Mouse (Mus musculus): Measurements from ENCODE around the gene Cux1. TPM values are rescaled to one million over a fixed set of nuclear protein-coding genes. Genes with fewer than 3 reads are reported as not detected.

Gene Cux1
- polyA plus RNA-seq, 1 experiment, result 68.0 TPM

DNA sequence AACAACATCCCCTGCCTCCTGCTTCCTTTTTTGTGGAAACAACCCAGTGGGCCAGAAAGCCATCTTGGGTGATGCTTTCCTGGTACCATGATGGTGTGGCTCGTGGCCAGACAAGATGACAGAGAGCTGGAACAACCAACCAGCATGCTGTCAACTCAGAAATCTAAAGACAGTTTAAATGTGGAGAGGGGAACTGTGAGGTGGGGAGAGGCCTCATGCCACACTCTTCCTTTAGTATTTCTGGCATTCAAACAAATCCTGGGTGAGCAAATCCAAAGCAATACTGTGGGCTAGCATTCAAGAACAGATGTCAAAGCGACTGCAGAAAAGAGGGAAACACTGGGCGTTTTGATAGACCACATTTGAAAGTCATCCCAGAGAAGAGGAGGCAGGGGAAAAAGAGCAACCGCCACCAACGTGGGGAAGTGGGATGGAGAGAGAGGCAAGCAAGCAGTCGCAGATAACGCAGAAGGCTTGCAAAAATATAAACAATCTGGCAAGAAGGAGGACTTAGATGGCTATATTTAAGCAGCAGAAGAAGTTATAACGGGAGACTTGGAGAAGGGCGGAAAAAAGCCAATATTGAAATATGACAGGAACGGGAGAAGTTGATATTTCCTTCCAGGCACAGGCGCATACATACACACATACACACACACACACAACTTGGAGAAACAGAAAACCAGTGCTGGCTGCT, 79.7 kb downstream of the Cux1 start:
- peaks cover 5% of the 10 kb centered on the region; the same call in 1 of the 2 replicates for H3K4me1 ChIP-seq (ENCODE audit: control insufficient read depth, insufficient read depth, low read length)
- no peak for TF ChIP-seq POLR2A (IDR thresholded peaks at IDR 0.05; ENCODE audit: extremely low read depth, insufficient read depth, low read length)
- no peak for TF ChIP-seq CTCF (IDR thresholded peaks at IDR 0.05; ENCODE audit: extremely low read depth, insufficient read depth, low read length)
- no peak overlapping the region for H3K4me3 ChIP-seq (ENCODE audit: insufficient read depth, low read length)
- H3K27ac ChIP-seq (ENCODE audit: insufficient read depth, low read length), result no peak overlapping the region

- Histone ChIP-seq H3K27ac (ENCODE audit: insufficient read depth, low read length) (no peak overlapping the region), H3K4me3 (ENCODE audit: insufficient read depth, low read length) (no peak overlapping the region), H3K4me1 (ENCODE audit: control insufficient read depth, insufficient read depth, low read length) (peaks cover 5% of the 10 kb centered on the region; the same call in 1 of the 2 replicates)
- no peak for TF ChIP-seq POLR2A (IDR thresholded peaks at IDR 0.05; ENCODE audit: extremely low read depth, insufficient read depth, low read length)
Measured at GRCm38 (mm10) chr5:136486401-136486800, 80.9 kb downstream of the Cux1 start.

DNA sequence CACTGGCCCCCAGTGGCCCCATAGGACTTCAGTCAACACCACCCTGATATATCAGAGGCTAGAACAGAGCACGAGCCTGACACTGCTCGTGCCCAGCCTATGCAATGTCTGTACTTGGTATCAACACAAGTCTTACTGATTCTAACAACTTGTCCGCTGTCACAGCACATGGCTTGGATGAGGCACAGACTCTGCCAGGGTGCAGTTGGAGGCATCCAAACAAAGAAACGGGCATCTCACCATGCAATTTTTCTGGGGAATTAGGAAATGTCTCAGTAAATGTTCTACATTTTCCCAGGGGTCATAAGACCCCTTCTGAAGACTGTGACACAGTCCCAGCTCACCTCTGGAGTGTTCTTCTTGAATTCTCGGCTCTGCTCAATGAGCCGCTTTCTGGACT, 81.9 kb downstream of the Cux1 start:
- TF ChIP-seq POLR2A (IDR thresholded peaks at IDR 0.05; ENCODE audit: extremely low read depth, insufficient read depth, low read length) (no peak), CTCF (IDR thresholded peaks at IDR 0.05; ENCODE audit: extremely low read depth, insufficient read depth, low read length) (no peak)
- Histone ChIP-seq H3K27ac (ENCODE audit: insufficient read depth, low read length) (no peak overlapping the region), H3K4me3 (ENCODE audit: insufficient read depth, low read length) (no peak overlapping the region), H3K4me1 (ENCODE audit: control insufficient read depth, insufficient read depth, low read length) (peaks cover 5% of the 10 kb centered on the region; the same call in 1 of the 2 replicates)

DNA sequence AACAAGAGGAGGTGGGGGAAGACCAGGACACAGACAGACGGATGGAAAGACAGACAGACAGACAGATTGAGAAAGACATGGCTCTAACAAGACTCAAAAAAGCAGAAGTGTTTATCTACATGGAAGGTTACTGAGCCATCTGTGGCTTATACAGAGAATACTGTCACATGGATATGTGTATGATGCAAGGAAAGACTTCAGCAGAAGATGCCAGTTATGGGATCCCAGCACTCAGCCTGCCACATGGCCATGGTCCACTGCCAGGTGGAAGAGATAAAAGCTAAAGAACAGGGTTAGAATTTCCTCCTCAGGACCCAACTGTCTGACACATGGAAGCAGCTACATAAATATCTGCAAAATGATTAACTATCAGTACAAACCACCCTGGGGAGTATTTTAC, 84.9 kb downstream of the Cux1 start:
- no peak overlapping the region for H3K27ac ChIP-seq (ENCODE audit: insufficient read depth, low read length)
- H3K4me1 ChIP-seq (ENCODE audit: control insufficient read depth, insufficient read depth, low read length), result peaks cover 1% of the 10 kb centered on the region; the same call in 1 of the 2 replicates
- TF ChIP-seq POLR2A (IDR thresholded peaks at IDR 0.05; ENCODE audit: extremely low read depth, insufficient read depth, low read length) (no peak), CTCF (IDR thresholded peaks at IDR 0.05; ENCODE audit: extremely low read depth, insufficient read depth, low read length) (no peak)
- no peak overlapping the region for H3K4me3 ChIP-seq (ENCODE audit: insufficient read depth, low read length)

- Histone ChIP-seq H3K27ac (ENCODE audit: insufficient read depth, low read length) (no peak overlapping the region), H3K4me3 (ENCODE audit: insufficient read depth, low read length) (no peak overlapping the region), H3K4me1 (ENCODE audit: control insufficient read depth, insufficient read depth, low read length) (no peaks in the 10 kb centered on the region; the same call in 1 of the 2 replicates)
- no peak for TF ChIP-seq POLR2A (IDR thresholded peaks at IDR 0.05; ENCODE audit: extremely low read depth, insufficient read depth, low read length)
- no peak for TF ChIP-seq CTCF (IDR thresholded peaks at IDR 0.05; ENCODE audit: extremely low read depth, insufficient read depth, low read length)
Measured at GRCm38 (mm10) chr5:136480541-136480940, 86.7 kb downstream of the Cux1 start.

GRCm38 (mm10) chr5:136479801-136480200, 87.5 kb downstream of the Cux1 start:
- TF ChIP-seq CTCF (IDR thresholded peaks at IDR 0.05; ENCODE audit: extremely low read depth, insufficient read depth, low read length) (no peak), POLR2A (IDR thresholded peaks at IDR 0.05; ENCODE audit: extremely low read depth, insufficient read depth, low read length) (no peak)
- Histone ChIP-seq H3K4me3 (ENCODE audit: insufficient read depth, low read length) (no peak overlapping the region), H3K27ac (ENCODE audit: insufficient read depth, low read length) (0 out of 2 replicates have a peak overlapping the region, but pooled peaks have one; percentile 69), H3K4me1 (ENCODE audit: control insufficient read depth, insufficient read depth, low read length) (no peaks in the 10 kb centered on the region; the same call in 1 of the 2 replicates)

DNA sequence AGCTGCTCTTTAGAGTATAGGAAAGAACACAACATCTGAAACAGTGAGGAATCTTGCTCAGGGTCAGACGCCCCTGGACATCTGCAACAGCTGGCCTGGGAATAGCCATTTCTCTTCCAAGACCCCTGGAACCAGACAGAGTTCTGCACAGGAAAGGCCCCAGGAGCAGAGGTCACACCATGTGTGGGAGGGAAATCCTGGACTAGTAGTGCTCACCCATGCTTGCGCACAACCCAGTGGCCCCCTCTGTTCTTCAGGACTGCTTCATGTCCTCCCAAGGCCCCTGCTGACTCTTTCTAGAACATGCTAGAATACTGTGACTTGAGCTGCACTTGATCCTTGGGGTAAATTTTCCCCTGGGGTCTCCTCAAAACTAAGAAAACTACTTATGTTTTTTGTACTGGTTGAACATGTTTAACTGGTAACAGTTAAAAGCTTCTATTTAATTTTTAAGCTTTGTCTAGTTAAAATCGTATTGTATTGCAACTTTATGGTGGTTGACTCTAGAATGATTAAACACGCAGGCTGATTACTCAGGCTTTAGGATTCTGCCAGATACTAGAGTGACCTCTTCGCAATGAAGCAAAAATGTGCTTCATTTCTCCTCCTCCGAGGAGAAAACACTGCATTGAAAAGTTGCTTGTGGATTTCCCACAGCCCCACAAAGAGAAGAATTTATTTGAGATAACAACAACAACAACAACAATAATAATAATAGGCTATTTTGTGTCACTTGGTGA, 88.1 kb downstream of the Cux1 start:
- H3K27ac ChIP-seq (ENCODE audit: insufficient read depth, low read length), result no peak overlapping the region
- no peak overlapping the region for H3K4me3 ChIP-seq (ENCODE audit: insufficient read depth, low read length)
- TF ChIP-seq CTCF (IDR thresholded peaks at IDR 0.05; ENCODE audit: extremely low read depth, insufficient read depth, low read length) (no peak), POLR2A (IDR thresholded peaks at IDR 0.05; ENCODE audit: extremely low read depth, insufficient read depth, low read length) (no peak)
- no peaks in the 10 kb centered on the region; the same call in 1 of the 2 replicates for H3K4me1 ChIP-seq (ENCODE audit: control insufficient read depth, insufficient read depth, low read length)

DNA sequence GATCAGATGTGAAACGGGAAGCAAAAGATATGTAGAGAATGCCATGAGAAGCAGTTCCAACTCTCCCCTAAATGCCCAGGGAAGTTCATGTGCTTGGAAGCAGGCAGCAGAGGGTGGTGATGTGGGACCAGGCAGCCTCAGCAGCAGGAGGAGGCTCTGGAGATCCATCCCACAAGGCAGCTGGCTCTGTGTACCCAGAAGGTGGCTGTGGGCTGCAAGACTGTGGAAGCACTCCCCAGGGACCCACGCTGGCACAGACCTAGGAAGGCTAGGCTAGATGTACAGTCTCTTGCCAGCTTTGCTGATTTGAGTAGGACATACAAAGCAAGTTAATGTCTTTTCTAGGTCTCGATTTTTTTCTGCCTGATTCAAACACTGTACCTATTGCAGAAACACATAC, 91.0 kb downstream of the Cux1 start:
- H3K27ac ChIP-seq (ENCODE audit: insufficient read depth, low read length), result no peak overlapping the region
- H3K4me1 ChIP-seq (ENCODE audit: control insufficient read depth, insufficient read depth, low read length), result no peaks in the 10 kb centered on the region; the same call in 1 of the 2 replicates
- no peak overlapping the region for H3K4me3 ChIP-seq (ENCODE audit: insufficient read depth, low read length)
- no peak for TF ChIP-seq POLR2A (IDR thresholded peaks at IDR 0.05; ENCODE audit: extremely low read depth, insufficient read depth, low read length)
- TF ChIP-seq CTCF (IDR thresholded peaks at IDR 0.05; ENCODE audit: extremely low read depth, insufficient read depth, low read length), result no peak

DNA sequence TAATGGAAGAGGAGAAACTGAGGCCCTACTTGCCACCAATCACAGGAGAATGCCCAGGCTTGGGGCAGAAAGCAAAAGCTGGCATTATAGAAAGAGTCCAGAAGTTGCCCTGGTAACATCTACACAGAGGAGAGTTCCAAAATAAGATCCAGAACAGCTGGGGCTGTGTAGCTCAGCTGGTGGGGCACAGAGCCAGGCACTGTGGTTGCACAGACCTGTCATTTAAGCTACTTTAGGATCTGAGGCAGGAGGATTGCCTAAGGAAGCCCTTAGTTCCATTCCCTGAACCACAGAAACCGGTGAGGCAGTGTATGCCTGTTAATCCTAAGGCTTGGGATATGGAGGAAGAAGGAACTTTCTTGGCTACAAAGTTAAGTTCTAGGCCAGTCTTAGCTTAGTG, 92.1 kb downstream of the Cux1 start:
- Histone ChIP-seq H3K4me1 (ENCODE audit: control insufficient read depth, insufficient read depth, low read length) (no peaks in the 10 kb centered on the region; the same call in 1 of the 2 replicates), H3K4me3 (ENCODE audit: insufficient read depth, low read length) (no peak overlapping the region), H3K27ac (ENCODE audit: insufficient read depth, low read length) (no peak overlapping the region)
- TF ChIP-seq POLR2A (IDR thresholded peaks at IDR 0.05; ENCODE audit: extremely low read depth, insufficient read depth, low read length), result no peak
- no peak for TF ChIP-seq CTCF (IDR thresholded peaks at IDR 0.05; ENCODE audit: extremely low read depth, insufficient read depth, low read length)

- Histone ChIP-seq H3K27ac (ENCODE audit: insufficient read depth, low read length) (no peak overlapping the region), H3K4me1 (ENCODE audit: control insufficient read depth, insufficient read depth, low read length) (peaks cover under 1% of the 10 kb centered on the region; the same call in 1 of the 2 replicates), H3K4me3 (ENCODE audit: insufficient read depth, low read length) (no peak overlapping the region)
- TF ChIP-seq POLR2A (IDR thresholded peaks at IDR 0.05; ENCODE audit: extremely low read depth, insufficient read depth, low read length) (no peak), CTCF (IDR thresholded peaks at IDR 0.05; ENCODE audit: extremely low read depth, insufficient read depth, low read length) (no peak)
Measured at GRCm38 (mm10) chr5:136474086-136474485, 93.2 kb downstream of the Cux1 start.
